Mouse (Mus musculus) CH12.LX (cell line): ENCODE results near the gene Timd2. TPM values are rescaled to one million over a fixed set of nuclear protein-coding genes. Genes with fewer than 3 reads are reported as not detected.

ENCODE experiments used
- DNase-seq: peaks from one replicate; pipeline ENCODE4 v3.0.0-alpha.2; 2013; ENCODE audit errors: extremely low read depth
- H3K27ac ChIP-seq: 2 replicates; pipeline ENCODE4 v1.5.1; 2012; ENCODE audit warnings: low read depth, mild to moderate bottlenecking, control low read depth, moderate library complexity; ENCODE audit not compliant: insufficient read depth
- H3K27me3 ChIP-seq: replicated peaks from 2 replicates; pipeline ENCODE3; 2012; ENCODE audit warnings: inconsistent platforms
- H3K36me3 ChIP-seq, 2 experiments: replicated peaks in 1 of 2; 2 replicates each; pipeline versions ENCODE3 to v1.6.1; 2012; ENCODE audit warnings: inconsistent platforms in 1 of 2, low read length in 1 of 2, mild to moderate bottlenecking in 1 of 2, mixed read lengths in 1 of 2, moderate library complexity in 1 of 2; ENCODE audit not compliant: control insufficient read depth in 1 of 2, insufficient read depth in 1 of 2
- H3K4me1 ChIP-seq, 2 experiments: 2 replicates each; pipeline ENCODE4 v1.6.1; 2012; ENCODE audit warnings: inconsistent platforms in 1 of 2, moderate library complexity in 1 of 2; ENCODE audit not compliant: insufficient read depth in 2 of 2, control insufficient read depth in 1 of 2
- H3K4me2 ChIP-seq: 2 replicates; pipeline ENCODE4 v1.6.1; 2012; ENCODE audit warnings: low read depth, mild to moderate bottlenecking, control low read depth; ENCODE audit not compliant: poor library complexity, insufficient read depth, severe bottlenecking
- H3K4me3 ChIP-seq, 3 experiments: fragments of 150-350 bp in 1 of 3; sonication (generic) in 1 of 3; replicated peaks in 1 of 3; 2 replicates each; pipeline versions ENCODE3 to v1.5.1; 2011 to 2012; ENCODE audit warnings: low read depth in 2 of 3, low read length in 2 of 3, mild to moderate bottlenecking in 2 of 3, moderate library complexity in 2 of 3, control low read depth in 1 of 3, improper control_type of control experiment in 1 of 3, inconsistent platforms in 1 of 3, mixed read lengths in 1 of 3; ENCODE audit not compliant: poor library complexity in 1 of 3
- H3K79me2 ChIP-seq: replicated peaks from 2 replicates; pipeline ENCODE4 v1.6.1; 2012; ENCODE audit warnings: mild to moderate bottlenecking, moderate library complexity; ENCODE audit not compliant: control insufficient read depth, poor library complexity, insufficient read depth, severe bottlenecking; ENCODE audit errors: extremely low read depth
- H3K9ac ChIP-seq: 2 replicates; pipeline ENCODE4 v1.6.1; 2012; ENCODE audit warnings: low read depth, mild to moderate bottlenecking, control low read depth, moderate library complexity; ENCODE audit not compliant: insufficient read depth
- H3K9me3 ChIP-seq: replicated peaks from 2 replicates; pipeline ENCODE3; 2012; ENCODE audit warnings: low read length, inconsistent platforms, mixed read lengths
- BHLHE40 ChIP-seq: IDR thresholded peaks from 2 replicates; pipeline ENCODE4 v1.6.1; 2011; ENCODE audit warnings: mild to moderate bottlenecking, low read depth, low read length, improper control_type of control experiment
- CHD2 ChIP-seq: IDR thresholded peaks from 2 replicates; pipeline ENCODE4 v1.6.1; 2011; ENCODE audit warnings: low read length, improper control_type of control experiment
- E2F4 ChIP-seq: IDR thresholded peaks from 2 replicates; pipeline ENCODE4 v1.6.1; 2011; ENCODE audit warnings: low read depth, low read length, improper control_type of control experiment; ENCODE audit not compliant: insufficient replicate concordance
- EP300 ChIP-seq: IDR thresholded peaks from 2 replicates; pipeline ENCODE4 v1.6.1; 2011; ENCODE audit warnings: low read length, improper control_type of control experiment
- GABPA ChIP-seq: IDR thresholded peaks from 2 replicates; pipeline ENCODE4 v1.6.1; 2012; ENCODE audit warnings: low read depth, low read length, improper control_type of control experiment, inconsistent platforms; ENCODE audit not compliant: insufficient replicate concordance
- JUND ChIP-seq: conservative IDR thresholded peaks from 2 replicates; pipeline ENCODE4 v1.6.1; 2011; ENCODE audit warnings: low read depth, low read length, improper control_type of control experiment
- MAFK ChIP-seq: IDR thresholded peaks from 2 replicates; pipeline ENCODE4 v1.6.1; 2011; ENCODE audit warnings: low read length, improper control_type of control experiment; ENCODE audit not compliant: insufficient replicate concordance
- MAZ ChIP-seq: IDR thresholded peaks from 2 replicates; pipeline ENCODE4 v1.6.1; 2012; ENCODE audit warnings: low read depth, mild to moderate bottlenecking, inconsistent platforms, low read length, improper control_type of control experiment, moderate library complexity
- MEF2A ChIP-seq: IDR thresholded peaks from 2 replicates; pipeline ENCODE4 v1.6.1; 2014; ENCODE audit warnings: low read depth, mild to moderate bottlenecking, inconsistent platforms, low read length, improper control_type of control experiment, borderline replicate concordance
- MXI1 ChIP-seq: IDR thresholded peaks from 2 replicates; pipeline ENCODE4 v1.6.1; 2011; ENCODE audit warnings: mild to moderate bottlenecking, low read depth, low read length, improper control_type of control experiment
- PAX5 ChIP-seq: IDR thresholded peaks from 2 replicates; pipeline ENCODE4 v1.6.1; 2012; ENCODE audit warnings: low read length, inconsistent platforms, mixed read lengths
- POLR2A ChIP-seq: IDR thresholded peaks from 2 replicates; pipeline ENCODE4 v1.6.1; 2011; ENCODE audit warnings: low read depth, mild to moderate bottlenecking, improper control_type of control experiment, low read length
- RAD21 ChIP-seq: IDR thresholded peaks from 2 replicates; pipeline ENCODE4 v1.6.1; 2011; ENCODE audit warnings: low read depth, mild to moderate bottlenecking, low read length, improper control_type of control experiment, moderate library complexity
- SMC3 ChIP-seq: IDR thresholded peaks from 2 replicates; pipeline ENCODE4 v1.6.1; 2011; ENCODE audit warnings: low read depth, low read length, improper control_type of control experiment
- TBP ChIP-seq: conservative IDR thresholded peaks from 2 replicates; pipeline ENCODE4 v1.6.1; 2011; ENCODE audit warnings: low read depth, low read length, improper control_type of control experiment
- TCF12 ChIP-seq: IDR thresholded peaks from 2 replicates; pipeline ENCODE4 v1.6.1; 2014; ENCODE audit warnings: low read depth, mild to moderate bottlenecking, inconsistent platforms, low read length, improper control_type of control experiment
- USF1 ChIP-seq: IDR thresholded peaks from 2 replicates; pipeline ENCODE4 v1.6.1; 2014; ENCODE audit warnings: low read depth, mild to moderate bottlenecking, inconsistent platforms, low read length, improper control_type of control experiment
- USF2 ChIP-seq: conservative IDR thresholded peaks from 2 replicates; pipeline ENCODE4 v1.6.1; 2011; ENCODE audit warnings: low read depth, low read length, improper control_type of control experiment
- ZKSCAN1 ChIP-seq: IDR thresholded peaks from 2 replicates; pipeline ENCODE4 v1.6.1; 2012; ENCODE audit warnings: low read depth, inconsistent platforms, low read length, improper control_type of control experiment, borderline replicate concordance
- ZMIZ1 ChIP-seq: IDR thresholded peaks from 2 replicates; pipeline ENCODE4 v1.6.1; 2012; ENCODE audit warnings: low read depth, mild to moderate bottlenecking, inconsistent platforms, low read length, improper control_type of control experiment
- dilution Hi-C: fragments of 300-500 bp; cut with MboI; formaldehyde crosslinking; loops from 2 replicates; pipeline ENCODE4 v1.14.3; 2020; ENCODE audit warnings: low sequenced_read_pairs; ENCODE audit not compliant: extremely low pct_unique_long_range_greater_than_20kb, extremely low pct_ligation_motif_present
- in situ Hi-C: fragments of 300-500 bp; cut with MboI; formaldehyde crosslinking; loops from 3 replicates; pipeline ENCODE4 v1.14.3; 2019; ENCODE audit warnings: low sequenced_read_pairs, low pct_ligation_motif_present, low pct_unique_long_range_greater_than_20kb, mixed read lengths
- polyA plus RNA-seq: library from polyadenylated mRNA; unstranded; fragments of >175 nt; gene quantifications from 2 replicates; pipeline ENCODE4 v1.2.1, GENCODE M21; 2012; ENCODE audit warnings: low read depth; ENCODE audit not compliant: insufficient read length
- total RNA-seq, 2 experiments: library from RNA; depleted of rRNA; stranded (reverse); fragments of 300-350 nt in 1 of 2; fragments of >200 nt in 1 of 2; gene quantifications; 2 replicates each; pipeline ENCODE4 v1.2.3; 2012 to 2014

Timd2 gene
- total and polyA plus RNA-seq, 3 experiments: 66.3 to 241 (median 119) TPM

GRCm38 (mm10) chr11:46741716-46742115 is 34.9 kb upstream of the Timd2 start:
- no peaks in the 10 kb centered on the region for H3K27me3 ChIP-seq
- H3K36me3 ChIP-seq: no peaks in the 10 kb centered on the region
- dilution Hi-C loops: no loop called here
- in situ Hi-C loops: loop anchor here (10.0 kb wide), 1 partner anchor 47 kb away; no protein-coding TSS in a partner anchor
- H3K27ac ChIP-seq: no peak overlapping the region
- H3K4me3 ChIP-seq: no peak overlapping the region
- no peak overlapping the region for H3K4me2 ChIP-seq
- no peaks in the 10 kb centered on the region for H3K79me2 ChIP-seq
- TF ChIP-seq ZMIZ1 (no peak), SMC3 (no peak), ZKSCAN1 (no peak), RAD21 (no peak), EP300 (no peak), GABPA (no peak), PAX5 (no peak), USF2 (no peak), TBP (no peak), CHD2 (no peak)
- peaks cover 0 to 45% of the 10 kb centered on the region in 2 experiments; a peak in 3 of 4 replicates for H3K4me1 ChIP-seq
- no peak for DNase-seq
- no peaks in the 10 kb centered on the region for H3K9me3 ChIP-seq
- H3K9ac ChIP-seq: no peak overlapping the region

GRCm38 (mm10) chr11:46740886-46741285 is 34.0 kb upstream of the Timd2 start:
- no peak for TF ChIP-seq TBP
- TF ChIP-seq TCF12: no peak
- no peak for TF ChIP-seq MXI1
- TF ChIP-seq MAZ: no peak
- no peak for TF ChIP-seq BHLHE40
- TF ChIP-seq MAFK: no peak
- no peak for TF ChIP-seq E2F4
- TF ChIP-seq USF1: no peak
- TF ChIP-seq MEF2A: no peak
- no peak for TF ChIP-seq JUND
- TF ChIP-seq POLR2A: no peak
- TF ChIP-seq ZMIZ1: no peak
- no peaks in the 10 kb centered on the region for H3K36me3 ChIP-seq
- H3K9ac ChIP-seq: no peak overlapping the region
- in situ Hi-C loops (loop anchor here (10.0 kb wide), 1 partner anchor 46 kb away; no protein-coding TSS in a partner anchor), dilution Hi-C loops (no loop called here)
- H3K27me3 ChIP-seq: no peaks in the 10 kb centered on the region
- H3K4me3 ChIP-seq: peak overlapping the region in 1 of 3 experiments; percentile 38
- no peak overlapping the region for H3K27ac ChIP-seq
- peaks cover 0 to 41% of the 10 kb centered on the region in 2 experiments; a peak in 2 of 4 replicates for H3K4me1 ChIP-seq
- peak; percentile 24 for DNase-seq
- peak overlapping the region; percentile 22; the same call in 1 of the 2 replicates for H3K4me2 ChIP-seq
- no peaks in the 10 kb centered on the region for H3K9me3 ChIP-seq
- H3K79me2 ChIP-seq: no peaks in the 10 kb centered on the region
